Mouse (Mus musculus): ENCODE measurements around the gene Sh3rf1.

GRCm38 (mm10) chr8:61173921-61174492 lies 49.7 kb upstream of the Sh3rf1 start:
- TF ChIP-seq CTCF (IDR thresholded peaks at IDR 0.05; ENCODE audit: borderline replicate concordance, insufficient read depth, low read depth, low read length) (no peak), POLR2A (IDR thresholded peaks at IDR 0.05; ENCODE audit: borderline replicate concordance, insufficient read depth, low read length) (no peak)
